Mouse (Mus musculus): ENCODE measurements around the gene Med13l.

Gene Med13l

DNA sequence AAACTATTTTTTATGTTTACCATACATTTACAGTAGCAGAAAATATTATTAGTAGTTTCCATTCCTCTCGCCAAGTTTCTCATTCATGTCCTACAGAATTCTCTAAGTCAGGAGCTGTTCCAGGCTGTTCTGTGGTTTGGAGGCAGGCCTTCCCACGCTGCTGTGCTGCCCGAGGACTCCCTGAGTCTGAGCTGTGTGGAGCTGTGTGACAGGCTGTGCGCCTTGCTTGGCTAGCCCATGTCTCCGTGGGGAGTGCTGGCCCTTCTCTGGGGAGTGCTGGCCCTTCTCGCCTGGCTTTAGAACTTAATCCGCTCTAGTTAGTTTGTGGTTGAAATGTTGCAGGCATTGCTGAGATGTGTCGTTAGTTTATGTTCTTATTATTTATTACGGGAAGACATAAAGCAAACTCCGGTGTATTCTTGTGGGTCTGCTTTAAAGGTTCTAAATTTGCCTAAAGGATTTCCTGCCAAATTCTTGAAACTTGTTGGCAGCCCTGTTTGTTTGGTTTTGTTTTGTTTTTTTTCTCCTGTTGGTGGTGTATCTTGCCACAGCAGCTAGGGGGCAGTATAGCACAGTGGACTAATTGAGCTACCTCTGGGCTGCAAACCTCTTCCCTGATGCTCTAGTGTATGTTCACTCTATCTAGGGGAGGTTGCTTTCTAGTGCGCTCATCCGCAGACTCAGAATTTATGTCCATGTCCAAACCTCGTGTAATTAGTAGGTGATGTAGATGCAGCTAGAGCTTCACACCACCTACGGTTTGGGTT, 34.2 kb downstream of the Med13l start:
- DNase-seq (ENCODE audit: inconsistent ontology term) = peak; percentile 75

- DNase-seq (ENCODE audit: inconsistent ontology term) = no peak
These were observed 35.4 kb downstream of the Med13l start for GRCm38 (mm10) chr5:118595901-118596300.

DNA sequence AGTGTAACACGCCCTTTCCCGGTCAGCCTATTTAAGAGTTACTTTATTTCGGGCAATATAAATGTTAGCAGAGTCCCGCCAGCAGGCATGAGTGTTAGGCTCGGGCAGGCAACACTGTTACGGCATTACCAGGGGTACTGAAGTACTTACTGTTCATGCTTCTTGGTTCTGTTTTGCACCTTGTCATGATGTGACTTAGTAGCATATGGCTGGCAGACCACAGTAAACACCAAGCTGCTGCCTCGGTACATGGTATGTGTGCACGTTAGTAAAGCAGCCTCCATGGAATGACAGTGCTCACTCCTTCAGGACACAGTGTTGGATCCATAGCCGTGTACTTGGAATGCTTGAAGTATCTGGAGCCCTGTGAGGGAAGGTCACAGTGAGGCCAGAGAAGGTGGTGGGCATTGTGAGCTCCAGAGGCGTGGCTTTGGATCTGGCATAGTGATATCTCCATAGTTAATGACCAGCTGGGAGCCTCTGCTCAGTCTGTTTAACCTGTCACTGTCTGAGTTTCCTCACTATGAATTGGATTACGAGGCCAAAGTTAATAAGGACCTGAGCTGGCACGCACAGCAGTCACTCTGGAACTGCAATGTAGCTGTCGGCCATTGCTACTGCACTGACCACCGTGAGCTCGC, 36.1 kb downstream of the Med13l start:
- DNase-seq (ENCODE audit: inconsistent ontology term) = no peak

GRCm38 (mm10) chr5:118598601-118599000, 38.1 kb downstream of the Med13l start:
- DNase-seq (ENCODE audit: inconsistent ontology term) = no peak

DNA sequence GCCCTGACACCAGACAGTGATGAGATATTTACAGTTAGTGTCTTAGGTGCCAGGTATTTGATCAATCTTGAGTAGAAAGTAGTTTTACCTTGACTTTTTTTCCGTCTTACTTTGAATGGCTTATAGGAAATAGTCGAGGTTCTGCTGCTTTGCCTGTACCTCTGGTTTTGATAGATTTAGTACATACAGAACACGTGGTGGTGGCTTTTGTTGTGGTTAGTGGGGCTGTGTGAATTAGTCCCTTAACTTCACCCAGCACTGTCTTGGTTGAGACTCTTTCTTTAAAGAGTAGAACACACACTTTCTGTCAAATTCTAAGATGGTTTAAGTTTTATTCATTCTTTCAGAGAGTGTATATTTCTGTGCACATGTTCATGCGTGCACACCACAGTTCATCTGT, 41.0 kb downstream of the Med13l start:
- DNase-seq (ENCODE audit: inconsistent ontology term) = no peak

DNA sequence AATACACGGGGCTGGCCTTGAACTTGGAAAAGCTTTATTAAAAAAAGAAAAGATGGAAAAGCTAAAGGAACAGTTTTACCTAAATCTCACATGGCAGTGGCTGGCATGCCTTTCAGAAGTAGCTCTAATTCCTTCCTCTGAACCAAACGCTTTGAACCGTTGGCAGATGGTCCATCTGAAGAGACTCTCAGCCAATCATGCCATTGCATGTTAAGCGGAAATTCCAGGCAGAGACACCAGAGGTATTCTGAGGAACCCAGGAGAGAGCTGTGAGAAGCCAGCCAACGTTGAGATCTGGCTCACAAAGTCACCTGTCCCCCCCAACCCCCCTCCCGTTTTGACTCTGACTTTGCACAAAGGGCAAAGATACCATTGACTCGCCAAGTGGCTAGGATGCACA, 42.2 kb downstream of the Med13l start:
- no peak for DNase-seq (ENCODE audit: inconsistent ontology term)

GRCm38 (mm10) chr5:118605424-118606067, 45.1 kb downstream of the Med13l start:
- DNase-seq (ENCODE audit: inconsistent ontology term) = no peak

DNA sequence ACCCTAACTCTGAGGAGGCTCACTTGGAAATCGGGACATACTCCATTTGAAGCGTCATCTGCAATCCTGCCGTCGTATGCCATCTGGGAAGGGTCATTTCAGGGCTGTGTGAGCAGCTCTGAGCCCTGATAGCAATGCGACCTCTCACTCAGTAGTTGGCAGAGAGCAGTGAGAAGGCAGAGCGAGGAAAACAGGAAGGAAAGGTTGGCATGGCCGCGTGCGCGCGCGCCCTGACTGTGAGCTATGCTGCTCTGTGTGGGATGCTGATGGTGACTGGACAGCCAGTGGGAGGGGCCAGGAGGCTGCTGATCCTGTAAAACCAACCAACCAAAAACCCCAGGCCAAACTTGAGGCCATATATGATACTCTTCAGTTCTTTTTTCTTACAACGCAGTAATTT, 46.2 kb downstream of the Med13l start:
- DNase-seq (ENCODE audit: inconsistent ontology term) = peak; percentile 92

DNA sequence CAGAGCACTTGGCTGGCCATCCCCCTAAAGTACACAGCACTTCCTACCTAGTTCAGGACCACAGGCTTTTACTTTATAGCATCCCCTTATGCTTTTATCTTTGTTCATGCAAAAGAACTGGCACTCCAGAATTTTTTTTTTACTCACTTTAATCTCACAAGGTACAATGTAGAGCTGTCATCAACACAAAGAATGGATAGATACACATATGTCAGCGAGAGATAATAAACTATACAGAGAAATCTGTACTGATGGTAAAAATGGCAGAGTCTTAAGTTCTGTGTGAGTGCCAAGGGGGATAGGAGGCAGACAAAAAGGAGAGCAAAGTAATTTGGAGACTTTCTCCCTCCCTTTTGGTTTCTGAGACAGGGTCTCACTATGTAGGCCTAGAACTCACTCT, 47.4 kb downstream of the Med13l start:
- no peak for DNase-seq (ENCODE audit: inconsistent ontology term)

DNA sequence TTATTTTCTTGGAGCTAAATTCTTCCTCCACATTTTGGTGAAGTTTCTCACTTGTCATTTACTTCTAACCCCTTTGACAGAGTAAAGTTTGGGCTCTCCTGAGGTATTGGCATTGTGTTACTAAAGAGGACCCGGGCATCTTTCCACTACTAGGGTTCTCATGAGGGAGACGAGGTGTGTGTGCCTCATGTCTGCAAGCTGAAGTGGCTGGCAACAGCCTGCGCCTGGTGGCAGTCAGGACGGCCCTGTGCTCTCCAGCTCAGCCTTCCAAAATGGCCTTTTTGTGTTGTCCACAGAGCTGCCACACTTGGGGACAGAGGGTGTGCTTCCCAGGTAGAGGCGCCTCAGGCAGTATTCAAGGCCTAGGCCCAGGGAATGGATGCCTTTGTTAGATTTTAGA, 50.0 kb downstream of the Med13l start:
- DNase-seq (ENCODE audit: inconsistent ontology term) = no peak

- no peak for DNase-seq (ENCODE audit: inconsistent ontology term)
These were observed 52.6 kb downstream of the Med13l start for GRCm38 (mm10) chr5:118612956-118613631.

GRCm38 (mm10) chr5:118613704-118614103, 53.2 kb downstream of the Med13l start:
- no peak for DNase-seq (ENCODE audit: inconsistent ontology term)

DNA sequence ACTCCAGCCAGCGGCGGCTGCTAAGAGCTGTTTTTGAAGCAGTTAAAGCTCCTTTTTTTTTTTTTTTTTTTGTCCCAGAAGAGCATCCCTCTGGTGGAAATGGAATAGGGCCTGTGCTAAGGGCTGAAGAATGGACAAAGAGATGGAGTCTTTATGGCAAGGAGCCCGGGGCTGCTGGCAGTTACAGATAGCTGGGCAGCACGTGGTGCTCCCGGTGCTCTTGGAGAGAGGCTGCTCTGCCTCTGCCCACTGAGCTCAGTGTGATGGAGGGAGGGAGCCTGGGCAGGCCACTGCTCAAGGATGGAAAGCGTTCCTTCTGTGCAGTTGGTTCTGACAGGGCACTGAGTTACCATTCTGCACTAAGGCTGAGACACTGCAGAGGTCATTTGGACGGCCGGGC, 53.6 kb downstream of the Med13l start:
- peak; percentile 38 for DNase-seq (ENCODE audit: inconsistent ontology term)

GRCm38 (mm10) chr5:118614571-118614981, 54.1 kb downstream of the Med13l start:
- no peak for DNase-seq (ENCODE audit: inconsistent ontology term)

- no peak for DNase-seq (ENCODE audit: inconsistent ontology term)
These were observed 58.6 kb downstream of the Med13l start for GRCm38 (mm10) chr5:118618963-118619610.

DNA sequence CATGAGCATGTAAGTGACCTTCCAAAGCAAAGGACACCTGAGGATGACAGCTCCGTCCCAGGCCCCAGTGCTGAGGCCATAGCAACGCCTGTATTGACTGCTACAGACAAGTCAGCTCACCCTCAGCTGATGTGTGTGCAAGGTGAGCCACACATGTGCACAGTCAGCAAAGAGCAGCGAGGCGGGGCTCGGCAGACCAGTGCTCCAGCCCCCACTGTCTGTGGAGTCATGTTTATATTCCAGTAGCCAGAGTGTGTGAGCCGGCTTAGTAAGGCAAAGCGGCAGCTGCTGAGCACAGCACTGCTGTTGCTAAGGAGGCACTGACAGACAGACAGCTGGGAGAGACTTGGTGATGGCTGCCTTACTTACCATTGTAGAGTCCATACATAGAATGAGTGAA, 59.3 kb downstream of the Med13l start:
- no peak for DNase-seq (ENCODE audit: inconsistent ontology term)

- DNase-seq (ENCODE audit: inconsistent ontology term) = no peak
These were observed 59.9 kb downstream of the Med13l start for GRCm38 (mm10) chr5:118620330-118620910.

DNA sequence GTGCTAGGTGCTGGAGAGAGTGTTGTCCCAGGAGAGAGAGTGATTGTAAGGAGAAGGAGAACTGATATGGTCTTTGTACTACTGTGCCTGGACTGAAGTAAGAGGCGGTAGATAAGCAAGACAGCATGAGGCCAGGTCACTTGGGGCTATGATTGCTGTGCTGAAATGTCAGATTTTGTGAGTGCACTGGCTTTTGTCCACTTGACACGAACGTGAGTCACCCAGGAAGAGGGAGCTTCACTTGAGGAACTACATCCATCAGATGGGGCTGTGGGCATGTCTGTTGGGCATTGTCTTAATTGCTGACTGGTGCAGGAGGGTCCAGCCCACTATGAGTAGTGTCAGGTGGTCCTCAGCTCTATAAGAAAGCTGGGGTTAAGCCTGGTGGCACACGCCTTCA, 61.4 kb downstream of the Med13l start:
- DNase-seq (ENCODE audit: inconsistent ontology term) = no peak

- DNase-seq (ENCODE audit: inconsistent ontology term) = no peak
These were observed 61.9 kb downstream of the Med13l start for GRCm38 (mm10) chr5:118622346-118622745.

- DNase-seq (ENCODE audit: inconsistent ontology term) = no peak
These were observed 63.3 kb downstream of the Med13l start for GRCm38 (mm10) chr5:118623797-118624196.

GRCm38 (mm10) chr5:118627630-118628029, 67.2 kb downstream of the Med13l start:
- no peak for DNase-seq (ENCODE audit: inconsistent ontology term)
